Mouse (Mus musculus): Measurements from ENCODE around the gene Nedd9. TPM values are rescaled to one million over a fixed set of nuclear protein-coding genes. Genes with fewer than 3 reads are reported as not detected.
"Not testable (repeated sequence)": the region's sequence is repeated elsewhere in the genome, so short reads cannot be mapped to it uniquely, and the experiment has no call there.

Gene Nedd9
- polyA plus RNA-seq, 1 experiment, result 3.0 TPM

- no peak overlapping the region for H3K9ac ChIP-seq (ENCODE audit: low read depth, poor library complexity, severe bottlenecking)
- TF ChIP-seq CTCF (IDR thresholded peaks at IDR 0.05; ENCODE audit: low read depth, low read length) (no peak), EP300 (IDR thresholded peaks at IDR 0.05; ENCODE audit: insufficient read depth, low read depth, low read length) (no peak), POLR2A (IDR thresholded peaks at IDR 0.05; ENCODE audit: insufficient read depth, low read length) (no peak)
- H3K36me3 ChIP-seq (ENCODE audit: control insufficient read depth, insufficient read depth, low read length, poor library complexity, severe bottlenecking), result no peaks in the 10 kb centered on the region
- no peaks in the 10 kb centered on the region for H3K4me1 ChIP-seq (ENCODE audit: control insufficient read depth, insufficient read depth, low read length)
- no peak overlapping the region for H3K4me3 ChIP-seq (ENCODE audit: low read depth, low read length)
- H3K27ac ChIP-seq (ENCODE audit: insufficient read depth, low read length), result no peak overlapping the region
- no peaks in the 10 kb centered on the region for H3K27me3 ChIP-seq (ENCODE audit: control insufficient read depth, insufficient read depth, low read length, poor library complexity, severe bottlenecking)
- H3K9me3 ChIP-seq (replicated peaks; ENCODE audit: control insufficient read depth, insufficient read depth, low read length, poor library complexity, severe bottlenecking), result no peaks in the 10 kb centered on the region
Measured at GRCm38 (mm10) chr13:41374886-41375285, 112.3 kb downstream of the Nedd9 start.

GRCm38 (mm10) chr13:41372555-41373460 is 114.4 kb downstream of the Nedd9 start:
- H3K4me3 ChIP-seq (ENCODE audit: low read depth, low read length), result no peak overlapping the region
- H3K9me3 ChIP-seq (replicated peaks; ENCODE audit: control insufficient read depth, insufficient read depth, low read length, poor library complexity, severe bottlenecking), result no peaks in the 10 kb centered on the region
- TF ChIP-seq POLR2A (IDR thresholded peaks at IDR 0.05; ENCODE audit: insufficient read depth, low read length), result no peak
- no peak for TF ChIP-seq CTCF (IDR thresholded peaks at IDR 0.05; ENCODE audit: low read depth, low read length)
- no peak for TF ChIP-seq EP300 (IDR thresholded peaks at IDR 0.05; ENCODE audit: insufficient read depth, low read depth, low read length)
- H3K9ac ChIP-seq (ENCODE audit: low read depth, poor library complexity, severe bottlenecking), result no peak overlapping the region
- no peaks in the 10 kb centered on the region for H3K36me3 ChIP-seq (ENCODE audit: control insufficient read depth, insufficient read depth, low read length, poor library complexity, severe bottlenecking)
- no peak overlapping the region for H3K27ac ChIP-seq (ENCODE audit: insufficient read depth, low read length)
- H3K27me3 ChIP-seq (ENCODE audit: control insufficient read depth, insufficient read depth, low read length, poor library complexity, severe bottlenecking), result no peaks in the 10 kb centered on the region
- H3K4me1 ChIP-seq (ENCODE audit: control insufficient read depth, insufficient read depth, low read length), result no peaks in the 10 kb centered on the region

GRCm38 (mm10) chr13:41371547-41371946 is 115.6 kb downstream of the Nedd9 start:
- TF ChIP-seq EP300 (IDR thresholded peaks at IDR 0.05; ENCODE audit: insufficient read depth, low read depth, low read length) (no peak), CTCF (IDR thresholded peaks at IDR 0.05; ENCODE audit: low read depth, low read length) (no peak), POLR2A (IDR thresholded peaks at IDR 0.05; ENCODE audit: insufficient read depth, low read length) (no peak)
- Histone ChIP-seq H3K9me3 (replicated peaks; ENCODE audit: control insufficient read depth, insufficient read depth, low read length, poor library complexity, severe bottlenecking) (no peaks in the 10 kb centered on the region), H3K36me3 (ENCODE audit: control insufficient read depth, insufficient read depth, low read length, poor library complexity, severe bottlenecking) (no peaks in the 10 kb centered on the region), H3K27ac (ENCODE audit: insufficient read depth, low read length) (no peak overlapping the region), H3K9ac (ENCODE audit: low read depth, poor library complexity, severe bottlenecking) (no peak overlapping the region), H3K4me3 (ENCODE audit: low read depth, low read length) (no peak overlapping the region), H3K27me3 (ENCODE audit: control insufficient read depth, insufficient read depth, low read length, poor library complexity, severe bottlenecking) (no peaks in the 10 kb centered on the region), H3K4me1 (ENCODE audit: control insufficient read depth, insufficient read depth, low read length) (no peaks in the 10 kb centered on the region)

GRCm38 (mm10) chr13:41368612-41369011 is 118.5 kb downstream of the Nedd9 start:
- H3K9ac ChIP-seq (ENCODE audit: low read depth, poor library complexity, severe bottlenecking), result no peak overlapping the region
- no peaks in the 10 kb centered on the region for H3K36me3 ChIP-seq (ENCODE audit: control insufficient read depth, insufficient read depth, low read length, poor library complexity, severe bottlenecking)
- H3K9me3 ChIP-seq (replicated peaks; ENCODE audit: control insufficient read depth, insufficient read depth, low read length, poor library complexity, severe bottlenecking), result no peaks in the 10 kb centered on the region
- no peaks in the 10 kb centered on the region for H3K4me1 ChIP-seq (ENCODE audit: control insufficient read depth, insufficient read depth, low read length)
- no peak for TF ChIP-seq EP300 (IDR thresholded peaks at IDR 0.05; ENCODE audit: insufficient read depth, low read depth, low read length)
- TF ChIP-seq CTCF (IDR thresholded peaks at IDR 0.05; ENCODE audit: low read depth, low read length), result no peak
- TF ChIP-seq POLR2A (IDR thresholded peaks at IDR 0.05; ENCODE audit: insufficient read depth, low read length), result no peak
- H3K4me3 ChIP-seq (ENCODE audit: low read depth, low read length), result no peak overlapping the region
- no peaks in the 10 kb centered on the region for H3K27me3 ChIP-seq (ENCODE audit: control insufficient read depth, insufficient read depth, low read length, poor library complexity, severe bottlenecking)
- no peak overlapping the region for H3K27ac ChIP-seq (ENCODE audit: insufficient read depth, low read length)

GRCm38 (mm10) chr13:41367176-41367611 is 120.0 kb downstream of the Nedd9 start:
- H3K27ac ChIP-seq (ENCODE audit: insufficient read depth, low read length), result no peak overlapping the region
- no peak overlapping the region for H3K9ac ChIP-seq (ENCODE audit: low read depth, poor library complexity, severe bottlenecking)
- H3K4me3 ChIP-seq (ENCODE audit: low read depth, low read length), result no peak overlapping the region
- H3K4me1 ChIP-seq (ENCODE audit: control insufficient read depth, insufficient read depth, low read length), result no peaks in the 10 kb centered on the region
- no peaks in the 10 kb centered on the region for H3K36me3 ChIP-seq (ENCODE audit: control insufficient read depth, insufficient read depth, low read length, poor library complexity, severe bottlenecking)
- H3K27me3 ChIP-seq (ENCODE audit: control insufficient read depth, insufficient read depth, low read length, poor library complexity, severe bottlenecking), result no peaks in the 10 kb centered on the region
- no peaks in the 10 kb centered on the region for H3K9me3 ChIP-seq (replicated peaks; ENCODE audit: control insufficient read depth, insufficient read depth, low read length, poor library complexity, severe bottlenecking)
- no peak for TF ChIP-seq EP300 (IDR thresholded peaks at IDR 0.05; ENCODE audit: insufficient read depth, low read depth, low read length)

- H3K9ac ChIP-seq (ENCODE audit: low read depth, poor library complexity, severe bottlenecking); H3K4me1 ChIP-seq (ENCODE audit: control insufficient read depth, insufficient read depth, low read length); H3K27ac ChIP-seq (ENCODE audit: insufficient read depth, low read length); H3K9me3 ChIP-seq (replicated peaks; ENCODE audit: control insufficient read depth, insufficient read depth, low read length, poor library complexity, severe bottlenecking); H3K27me3 ChIP-seq (ENCODE audit: control insufficient read depth, insufficient read depth, low read length, poor library complexity, severe bottlenecking); H3K36me3 ChIP-seq (ENCODE audit: control insufficient read depth, insufficient read depth, low read length, poor library complexity, severe bottlenecking); H3K4me3 ChIP-seq (ENCODE audit: low read depth, low read length): not testable (repeated sequence)
Measured at GRCm38 (mm10) chr13:41366609-41367008, 120.6 kb downstream of the Nedd9 start.

Measured in ES-Bruce4 (cell line).